Mouse (Mus musculus): ENCODE results near the gene Fam122b.

DNA sequence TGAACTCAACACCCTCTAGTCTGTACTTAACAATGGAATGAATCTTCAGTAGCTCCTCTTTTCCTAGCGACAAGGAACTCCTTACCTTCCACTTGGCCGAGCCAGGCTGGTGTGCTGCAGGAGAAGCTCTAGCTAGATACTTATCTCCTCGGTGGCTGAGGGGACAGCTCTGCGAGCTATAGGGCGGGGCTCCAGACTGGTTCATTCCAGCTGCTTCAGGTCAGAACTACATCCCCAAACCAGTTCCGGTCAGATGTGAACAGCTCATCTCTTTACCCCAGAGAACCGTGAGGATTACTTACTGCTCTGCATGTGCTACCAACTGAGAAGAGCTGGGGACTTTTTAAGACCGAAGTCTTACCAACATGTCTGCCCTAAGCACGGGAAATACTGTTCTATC is 3.4 kb downstream of the Fam122b start:
- TF ChIP-seq CTCF (IDR thresholded peaks at IDR 0.05; ENCODE audit: borderline replicate concordance, insufficient read depth, low read length) (no peak), POLR2A (IDR thresholded peaks at IDR 0.05; ENCODE audit: low read depth, low read length) (no peak)
